ENCODE assay signal across 11 mouse cellular contexts in genomic region chr17:15743379-15743778, GRCm38 (mm10). TPM values are rescaled to one million over a fixed set of nuclear protein-coding genes. Genes with fewer than 3 reads are reported as not detected.
DNase-seq lines count a peak whose midpoint lies in the region; ATAC-seq and TF ChIP-seq lines count a peak whose summit lies in the region.
"Had no signal": no experiment of that assay in that cellular context is flagged by ENCODE, and none has a peak within 500 bp of the region (broad histone marks: within the 10 kb centered on the region; RNA-seq: fewer than 3 reads in every experiment).

No protein-coding gene starts in this region.

- peak overlapping the region; percentile 28; the same call in 1 of the 2 replicates for H3K27ac ChIP-seq in layer of hippocampus, adult 2 months
- peak overlapping the region; percentile 22 for H3K27ac ChIP-seq in MEL (ENCODE audit: control insufficient read depth, low read depth, low read length)
- peak overlapping the region; percentile 31; the same call in 1 of the 2 replicates for H3K27ac ChIP-seq in heart, embryonic 15.5 days
- no peak overlapping the region for H3K27ac ChIP-seq in intestine, embryonic 15.5 days
- H3K27ac ChIP-seq: liver, embryonic 13.5 days had no signal

- no peaks in the 10 kb centered on the region for H3K9me3 ChIP-seq in MEL (replicated peaks; ENCODE audit: insufficient read depth, low read length)
- no peaks in the 10 kb centered on the region for H3K9me3 ChIP-seq in heart, embryonic 15.5 days (replicated peaks)
- no peaks in the 10 kb centered on the region for H3K9me3 ChIP-seq in intestine, embryonic 15.5 days
- H3K9me3 ChIP-seq: liver, embryonic 13.5 days; megakaryocyte, embryonic 14.5 days had no signal

- H3K36me3 ChIP-seq in MEL (ENCODE audit: control insufficient read depth in 1 of 2, insufficient read depth in 2 of 2, low read length in 2 of 2) = peaks cover 34 to 51% of the 10 kb centered on the region in 2 experiments
- peaks cover 50% of the 10 kb centered on the region; the same call in 1 of the 2 replicates for H3K36me3 ChIP-seq in heart, embryonic 15.5 days
- peaks cover 16% of the 10 kb centered on the region for H3K36me3 ChIP-seq in intestine, embryonic 15.5 days

- no peaks in the 10 kb centered on the region for H3K27me3 ChIP-seq in MEL (ENCODE audit: control insufficient read depth in 1 of 2, insufficient read depth in 2 of 2, low read length in 2 of 2)
- H3K27me3 ChIP-seq in heart, embryonic 15.5 days = no peaks in the 10 kb centered on the region
- H3K27me3 ChIP-seq in intestine, embryonic 15.5 days (replicated peaks) = no peaks in the 10 kb centered on the region
- H3K27me3 ChIP-seq: liver, embryonic 13.5 days; megakaryocyte, embryonic 14.5 days had no signal

- TF ChIP-seq POLR2A in MEL (IDR thresholded peaks at IDR 0.05; ENCODE audit: control insufficient read depth in 1 of 2, insufficient read depth in 1 of 2, low read depth in 1 of 2, low read length in 2 of 2, poor library complexity in 1 of 2) = no peak

- ATAC-seq in heart, embryonic 15.5 days (replicated peaks; ENCODE audit: insufficient number of reproducible peaks, insufficient read depth, low FRiP score, low read depth) = no peak; the same call in 1 of the 2 replicates
- no peak for ATAC-seq in intestine, embryonic 15.5 days
- no peak for ATAC-seq in erythroid progenitor cell, adult 5-6 weeks (replicated peaks; ENCODE audit: low FRiP score, poor library complexity, severe bottlenecking)
- ATAC-seq: intestine, postnatal 0 days had no signal

- no peak overlapping the region for H3K4me2 ChIP-seq in heart, embryonic 15.5 days
- no peak overlapping the region for H3K4me2 ChIP-seq in intestine, embryonic 15.5 days (replicated peaks)
- H3K4me2 ChIP-seq: liver, embryonic 13.5 days had no signal

- no peak for TF ChIP-seq CTCF in layer of hippocampus, adult 2 months (conservative IDR thresholded peaks at IDR 0.05)
- TF ChIP-seq CTCF in MEL (IDR thresholded peaks at IDR 0.05 in 2 of 3, conservative IDR thresholded peaks at IDR 0.05 in 1 of 3; ENCODE audit: control insufficient read depth in 1 of 3, insufficient read depth in 1 of 3, low read depth in 2 of 3, low read length in 3 of 3, poor library complexity in 1 of 3, severe bottlenecking in 1 of 3) = no peak

- H3K79me2 ChIP-seq in MEL (ENCODE audit: control insufficient read depth, insufficient read depth, low read length, poor library complexity) = peaks cover 13% of the 10 kb centered on the region

- DNase-seq in layer of hippocampus, adult 2 months (ENCODE audit: low spot score in 2 of 2) = no peak
- no peak for DNase-seq in layer of hippocampus, adult 11-12 months (ENCODE audit: low spot score)
- DNase-seq in 416B (ENCODE audit: low read depth) (peak; percentile 88), MEL (ENCODE audit: low read depth, low spot score) (peak; percentile 83)
- no peak for DNase-seq in frontal cortex, postnatal 10 days (ENCODE audit: low spot score in 2 of 2)
- DNase-seq: liver, embryonic 13.5 days had no signal

- no peak overlapping the region for H3K4me3 ChIP-seq in layer of hippocampus, adult 2 months
- peak overlapping the region in 1 of 2 experiments; percentile 35; a peak in 2 of 4 replicates for H3K4me3 ChIP-seq in MEL (ENCODE audit: control insufficient read depth in 1 of 2, insufficient read depth in 1 of 2, low read depth in 2 of 2, low read length in 2 of 2)
- no peak overlapping the region for H3K4me3 ChIP-seq in heart, embryonic 15.5 days
- no peak overlapping the region for H3K4me3 ChIP-seq in intestine, embryonic 15.5 days (replicated peaks)
- H3K4me3 ChIP-seq: liver, embryonic 13.5 days had no signal

- WGBS in heart, embryonic 15.5 days = 70% methylated on average over 5 of the region's 5 CpGs
- 87% methylated on average over 5 of the region's 5 CpGs for WGBS in intestine, embryonic 15.5 days

- H3K9ac ChIP-seq in MEL (ENCODE audit: control insufficient read depth, low read depth, low read length, poor library complexity, severe bottlenecking) = no peak overlapping the region
- H3K9ac ChIP-seq in heart, embryonic 15.5 days = no peak overlapping the region
- no peak overlapping the region for H3K9ac ChIP-seq in intestine, embryonic 15.5 days
- H3K9ac ChIP-seq: liver, embryonic 13.5 days had no signal

- TF ChIP-seq RAD21 in MEL (IDR thresholded peaks at IDR 0.05; ENCODE audit: low read depth, low read length) = no peak

- peaks cover 11 to 12% of the 10 kb centered on the region in 2 experiments for H3K4me1 ChIP-seq in MEL (ENCODE audit: control insufficient read depth in 1 of 2, insufficient read depth in 2 of 2, low read length in 2 of 2)
- peaks cover 2% of the 10 kb centered on the region; the same call in 1 of the 2 replicates for H3K4me1 ChIP-seq in heart, embryonic 15.5 days (replicated peaks)
- no peaks in the 10 kb centered on the region for H3K4me1 ChIP-seq in intestine, embryonic 15.5 days (replicated peaks)
- H3K4me1 ChIP-seq: liver, embryonic 13.5 days had no signal

- TF ChIP-seq EP300 in MEL (IDR thresholded peaks at IDR 0.05; ENCODE audit: low read depth in 1 of 2, low read length in 2 of 2) = peak; percentile 37 to 46; a peak in 2 of 4 replicates

TF ChIP-seq in MEL, 35 proteins besides CTCF, POLR2A, EP300 and RAD21:
- no peak for TF ChIP-seq MEF2A (IDR thresholded peaks at IDR 0.05; ENCODE audit: extremely low read depth, insufficient replicate concordance, low read depth, low read length, poor library complexity, severe bottlenecking)
- TF ChIP-seq ZKSCAN1 (IDR thresholded peaks at IDR 0.05; ENCODE audit: low read depth, low read length) = no peak
- TF ChIP-seq HCFC1 (IDR thresholded peaks at IDR 0.05; ENCODE audit: low read depth, low read length) = no peak
- TF ChIP-seq MAZ (IDR thresholded peaks at IDR 0.05; ENCODE audit: low read depth, low read length) = no peak
- TF ChIP-seq ZC3H11A (IDR thresholded peaks at IDR 0.05; ENCODE audit: low read depth, low read length) = no peak
- TF ChIP-seq MAFK (IDR thresholded peaks at IDR 0.05; ENCODE audit: borderline replicate concordance, low read depth, low read length) = no peak
- peak; percentile 47 for TF ChIP-seq SIN3A (IDR thresholded peaks at IDR 0.05; ENCODE audit: low read length)
- TF ChIP-seq ETS1 (IDR thresholded peaks at IDR 0.05; ENCODE audit: low read depth, low read length) = peak; percentile 92
- TF ChIP-seq ZMIZ1 (IDR thresholded peaks at IDR 0.05; ENCODE audit: low read depth, low read length) = no peak
- TF ChIP-seq NRF1 (IDR thresholded peaks at IDR 0.05; ENCODE audit: insufficient read depth, low read depth, low read length, poor library complexity, severe bottlenecking) = no peak
- no peak for TF ChIP-seq GABPA (IDR thresholded peaks at IDR 0.05; ENCODE audit: low read depth, low read length)
- TF ChIP-seq JUND (IDR thresholded peaks at IDR 0.05; ENCODE audit: low read depth, low read length) = no peak
- TF ChIP-seq ZNF384 (IDR thresholded peaks at IDR 0.05; ENCODE audit: low read depth, low read length) = peak; percentile 94
- peak; percentile 46; the same call in 1 of the 2 replicates for TF ChIP-seq MXI1 (IDR thresholded peaks at IDR 0.05; ENCODE audit: low read depth, low read length)
- no peak for TF ChIP-seq MAX (IDR thresholded peaks at IDR 0.05; ENCODE audit: low read length)
- no peak for TF ChIP-seq TBP (IDR thresholded peaks at IDR 0.05; ENCODE audit: low read depth, low read length)
- TF ChIP-seq USF1 (IDR thresholded peaks at IDR 0.05; ENCODE audit: low read depth, low read length) = no peak
- TF ChIP-seq POLR2AphosphoS5 (IDR thresholded peaks at IDR 0.05; ENCODE audit: borderline replicate concordance, low read depth, low read length) = no peak
- peak; percentile 88 for TF ChIP-seq GATA1 (IDR thresholded peaks at IDR 0.05; ENCODE audit: low read depth, low read length)
- TF ChIP-seq SMC3 (IDR thresholded peaks at IDR 0.05; ENCODE audit: low read depth, low read length) = no peak
- no peak for TF ChIP-seq TAL1 (IDR thresholded peaks at IDR 0.05; ENCODE audit: low read length)
- TF ChIP-seq E2F4 (IDR thresholded peaks at IDR 0.05; ENCODE audit: borderline replicate concordance, low read depth, low read length) = no peak
- TF ChIP-seq RCOR1 (IDR thresholded peaks at IDR 0.05; ENCODE audit: low read depth, low read length) = no peak

RNA-seq across cellular contexts. Expression of gene Chd1, which starts 38.6 kb away (rescaled TPM):
- 10 to 100 TPM; 22.9 to 25.4 TPM for total RNA-seq in layer of hippocampus, adult 2 months (2021)
- 31.1 and 32.5 TPM in 2 replicates for total RNA-seq in MEL (2012; rRNA removed)
- polyA plus RNA-seq in MEL (2012; ENCODE audit: insufficient read depth in 1 of 2, insufficient read length in 2 of 2, low read depth in 1 of 2, low replicate concordance in 2 of 2, missing spikeins in 1 of 2) = 100 to 1,000 TPM in 1 of 2 experiments, 10 to 100 TPM in 1; 48.8 to 164 TPM
- 14.8 and 16.1 TPM in 2 replicates for polyA plus RNA-seq in heart, embryonic 15.5 days (2015; fragmentation: Nextera tagmentation; extraction: Ambion mirVana)
- polyA plus RNA-seq in intestine, embryonic 15.5 days (2015; fragmentation: Nextera tagmentation; extraction: Ambion mirVana) = 24.2 and 28.7 TPM in 2 replicates
- total RNA-seq in erythroid progenitor cell, adult 5-6 weeks (2015; ENCODE audit: low replicate concordance) = 37.7 and 50.8 TPM in 2 replicates
- total RNA-seq in erythroid progenitor cell, adult 5-6 weeks (2017; ENCODE audit: low replicate concordance) = 57.9 and 63.3 TPM in 2 replicates

Comparison
In these comparisons a context has a peak if more than half of its experiments do, and no peak if none do; other contexts are left out.
1. DNase-seq: peak in 416B (single experiment) and MEL (single experiment); none in layer of hippocampus, adult 2 months (0 of 2), layer of hippocampus, adult 11-12 months (single experiment) and frontal cortex, postnatal 10 days (0 of 2).